Mouse (Mus musculus): Measurements from ENCODE around the gene Arhgdig. TPM values are rescaled to one million over a fixed set of nuclear protein-coding genes. Genes with fewer than 3 reads are reported as not detected.
A peak's percentile ranks its signal among the peaks of the same experiment; 100 is the strongest.

Gene Arhgdig
- total and polyA plus RNA-seq, 2 experiments from 2014 or later, result 280 to 384 TPM

DNA sequence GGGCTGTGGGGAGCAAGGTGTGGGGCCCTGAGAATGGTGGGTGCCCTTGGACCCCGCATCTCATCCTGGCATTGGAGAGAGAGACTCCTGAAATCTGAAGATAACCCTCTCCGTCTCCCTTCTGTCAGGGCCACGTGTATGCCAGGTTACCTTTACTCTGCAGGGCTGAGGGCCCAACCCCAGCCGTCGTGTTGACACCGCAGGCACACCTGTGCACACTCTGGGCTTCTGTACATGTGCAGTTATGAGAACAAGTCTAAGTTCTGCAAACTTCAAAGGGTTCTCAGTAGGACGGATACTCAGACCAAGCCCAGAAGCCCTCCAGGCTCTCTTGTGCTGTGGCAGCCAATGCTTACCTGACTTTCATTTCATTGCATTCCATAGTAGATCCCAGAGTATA lies 4.7 kb upstream of the Arhgdig start:
- H3K27me3 ChIP-seq (ENCODE audit: insufficient read depth, low read length), result no peaks in the 10 kb centered on the region
- H3K4me3 ChIP-seq (ENCODE audit: low read length), result no peak overlapping the region
- WGBS, result 91% methylated on average over 7 of the region's 7 CpGs
- H3K9ac ChIP-seq (replicated peaks; ENCODE audit: low read length), result no peak overlapping the region
- ATAC-seq (no peak), DNase-seq (ENCODE audit: low spot score) (no peak)
- TF ChIP-seq CTCF (IDR thresholded peaks at IDR 0.05; ENCODE audit: low read depth), result no peak
- H3K4me2 ChIP-seq (ENCODE audit: low read depth, low read length), result no peak overlapping the region
- peaks cover 11% of the 10 kb centered on the region; the same call in 1 of the 2 replicates for H3K36me3 ChIP-seq (ENCODE audit: insufficient read depth, low read length)
- H3K9me3 ChIP-seq (ENCODE audit: low read length), result no peaks in the 10 kb centered on the region
- H3K27ac ChIP-seq, result no peak overlapping the region
- H3K4me1 ChIP-seq (ENCODE audit: insufficient read depth, low read length), result no peaks in the 10 kb centered on the region

DNA sequence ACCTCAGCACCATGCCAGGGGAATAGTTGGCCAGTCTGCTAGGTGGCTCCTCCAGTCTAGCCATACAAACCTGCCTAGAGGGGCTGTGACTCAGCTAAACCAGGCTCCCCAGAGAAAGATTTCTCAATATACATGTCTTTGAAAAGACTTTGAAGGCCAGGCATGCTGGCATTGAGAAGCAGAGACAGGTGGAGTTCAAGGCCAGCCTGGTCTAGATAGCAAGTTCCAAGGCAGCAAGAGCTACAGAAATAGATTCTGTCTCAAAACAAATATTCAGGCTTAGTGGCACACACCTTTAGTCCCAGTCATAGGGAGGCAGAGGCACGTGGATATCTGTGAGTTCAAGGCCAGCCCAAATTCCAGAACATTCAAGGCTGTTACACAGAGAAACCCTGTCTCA lies 1.2 kb downstream of the Arhgdig start:
- Histone ChIP-seq H3K4me3 (ENCODE audit: low read length) (no peak overlapping the region), H3K4me2 (ENCODE audit: low read depth, low read length) (no peak overlapping the region), H3K36me3 (ENCODE audit: insufficient read depth, low read length) (no peaks in the 10 kb centered on the region), H3K4me1 (ENCODE audit: insufficient read depth, low read length) (peaks cover 3% of the 10 kb centered on the region; the same call in 1 of the 2 replicates), H3K9me3 (ENCODE audit: low read length) (no peaks in the 10 kb centered on the region), H3K9ac (replicated peaks; ENCODE audit: low read length) (no peak overlapping the region), H3K27ac (no peak overlapping the region), H3K27me3 (ENCODE audit: insufficient read depth, low read length) (peaks cover 3% of the 10 kb centered on the region; the same call in 1 of the 2 replicates)
- TF ChIP-seq CTCF (IDR thresholded peaks at IDR 0.05; ENCODE audit: low read depth), result no peak
- DNase-seq (ENCODE audit: low spot score) (no peak), ATAC-seq (no peak)
- WGBS, result 57% methylated on average over 1 of the region's 1 CpGs

GRCm38 (mm10) chr17:26204766-26205165 lies 2.8 kb downstream of the Arhgdig start:
- peaks cover 3% of the 10 kb centered on the region; the same call in 1 of the 2 replicates for H3K27me3 ChIP-seq (ENCODE audit: insufficient read depth, low read length)

DNA sequence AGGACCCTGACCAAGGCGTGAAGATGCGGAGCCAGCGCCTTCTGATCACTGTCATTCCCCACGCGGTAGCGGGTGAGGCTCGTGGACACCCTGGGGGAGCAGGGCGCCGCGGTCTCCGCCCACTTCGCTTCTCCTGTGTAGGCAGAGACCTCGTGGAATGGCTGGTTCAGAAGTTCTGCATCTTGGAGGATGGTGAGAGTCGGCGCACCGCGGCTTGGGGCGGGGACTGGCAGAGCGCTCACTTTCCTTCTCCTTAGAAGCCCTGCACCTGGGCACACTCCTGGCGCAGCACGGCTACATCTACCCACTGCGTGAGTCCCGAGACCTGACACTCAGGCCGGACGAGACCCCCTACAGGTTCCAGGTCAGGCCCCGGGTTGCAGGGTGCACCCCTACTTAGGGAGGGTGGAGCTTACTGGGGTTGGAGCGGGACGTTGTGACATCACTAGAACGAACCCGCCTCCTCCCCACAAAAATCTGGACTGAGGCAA lies 4.2 kb downstream of the Arhgdig start:
- no peak for TF ChIP-seq CTCF (IDR thresholded peaks at IDR 0.05; ENCODE audit: low read depth)
- Histone ChIP-seq H3K4me2 (ENCODE audit: low read depth, low read length) (peak overlapping the region; percentile 96), H3K9ac (replicated peaks; ENCODE audit: low read length) (peak overlapping the region; percentile 46; the same call in 1 of the 2 replicates), H3K27me3 (ENCODE audit: insufficient read depth, low read length) (peaks cover 3% of the 10 kb centered on the region; the same call in 1 of the 2 replicates), H3K4me3 (ENCODE audit: low read length) (peak overlapping the region; percentile 48), H3K9me3 (ENCODE audit: low read length) (no peaks in the 10 kb centered on the region), H3K4me1 (ENCODE audit: insufficient read depth, low read length) (peaks cover 3% of the 10 kb centered on the region; the same call in 1 of the 2 replicates), H3K36me3 (ENCODE audit: insufficient read depth, low read length) (0 out of 2 replicates have a peak, but pooled peaks cover 3% of the 10 kb centered on the region), H3K27ac (no peak overlapping the region)
- DNase-seq (ENCODE audit: low spot score) (peak; percentile 36), ATAC-seq (peak; percentile 25)
- WGBS, result 2% methylated on average over 30 of the region's 30 CpGs

More at GRCm38 (mm10) chr17:26204766-26205165, 2.8 kb downstream of the Arhgdig start:
- Histone ChIP-seq H3K4me2 (ENCODE audit: low read depth, low read length) (no peak overlapping the region), H3K9ac (replicated peaks; ENCODE audit: low read length) (no peak overlapping the region), H3K36me3 (ENCODE audit: insufficient read depth, low read length) (no peaks in the 10 kb centered on the region), H3K4me3 (ENCODE audit: low read length) (no peak overlapping the region), H3K9me3 (ENCODE audit: low read length) (no peaks in the 10 kb centered on the region), H3K4me1 (ENCODE audit: insufficient read depth, low read length) (peaks cover 3% of the 10 kb centered on the region; the same call in 1 of the 2 replicates), H3K27ac (no peak overlapping the region)
- no peak for DNase-seq (ENCODE audit: low spot score)
- 30% methylated on average over 11 of the region's 11 CpGs for WGBS
- TF ChIP-seq CTCF (IDR thresholded peaks at IDR 0.05; ENCODE audit: low read depth), result no peak
- no peak for ATAC-seq

GRCm38 (mm10) chr17:26202737-26203136 lies 4.8 kb downstream of the Arhgdig start, which contains the start of gene Rgs11:
TSS of gene Rgs11 (plus strand) at chr17:26202951.
- H3K4me1 ChIP-seq (ENCODE audit: insufficient read depth, low read length), result peaks cover 3% of the 10 kb centered on the region; the same call in 1 of the 2 replicates
- no peaks in the 10 kb centered on the region for H3K9me3 ChIP-seq (ENCODE audit: low read length)
- peak within 1 kb of the TSS; percentile 96 for H3K4me2 ChIP-seq (ENCODE audit: low read depth, low read length)
- 0 out of 2 replicates have a peak, but pooled peaks cover 7% of the 10 kb centered on the region for H3K36me3 ChIP-seq (ENCODE audit: insufficient read depth, low read length)
- ATAC-seq, result peak; percentile 10; the same call in 1 of the 2 replicates
- no peak within 1 kb of the TSS for H3K27ac ChIP-seq
- peak within 1 kb of the TSS; percentile 66 for H3K4me3 ChIP-seq (ENCODE audit: low read length)
- peaks cover 3% of the 10 kb centered on the region; the same call in 1 of the 2 replicates for H3K27me3 ChIP-seq (ENCODE audit: insufficient read depth, low read length)
- peak within 1 kb of the TSS; percentile 46; the same call in 1 of the 2 replicates for H3K9ac ChIP-seq (replicated peaks; ENCODE audit: low read length)
- WGBS, result 2% methylated on average over 22 of the region's 22 CpGs
- no peak for TF ChIP-seq CTCF (IDR thresholded peaks at IDR 0.05; ENCODE audit: low read depth)
- DNase-seq (ENCODE audit: low spot score), result no peak

DNA sequence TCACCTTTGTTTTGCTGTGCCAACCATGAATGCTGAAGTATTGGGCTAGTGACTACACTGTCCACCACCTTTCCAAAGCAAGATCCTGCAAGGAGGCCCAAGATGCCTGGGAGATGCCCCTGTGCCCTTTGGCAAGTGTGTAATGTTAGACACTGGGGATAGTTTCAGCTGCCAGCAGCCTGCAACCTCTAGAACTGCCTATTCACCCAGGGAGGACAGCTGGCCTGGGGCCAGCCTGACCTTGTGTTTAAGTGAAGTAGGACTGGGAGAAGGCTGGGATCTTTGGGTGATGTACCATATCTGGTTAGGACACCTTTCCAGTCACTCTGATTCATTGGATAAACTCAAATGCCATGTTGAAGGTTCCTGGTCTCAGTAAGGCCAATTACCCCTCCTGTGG lies 5.6 kb downstream of the Arhgdig start:
- H3K36me3 ChIP-seq (ENCODE audit: insufficient read depth, low read length), result 0 out of 2 replicates have a peak, but pooled peaks cover 14% of the 10 kb centered on the region
- no peak for DNase-seq (ENCODE audit: low spot score)
- no peaks in the 10 kb centered on the region for H3K9me3 ChIP-seq (ENCODE audit: low read length)
- peaks cover 3% of the 10 kb centered on the region; the same call in 1 of the 2 replicates for H3K4me1 ChIP-seq (ENCODE audit: insufficient read depth, low read length)
- H3K4me3 ChIP-seq (ENCODE audit: low read length), result 0 out of 2 replicates have a peak overlapping the region, but pooled peaks have one; percentile 66
- no peak overlapping the region for H3K27ac ChIP-seq
- H3K27me3 ChIP-seq (ENCODE audit: insufficient read depth, low read length), result peaks cover 3% of the 10 kb centered on the region; the same call in 1 of the 2 replicates
- H3K9ac ChIP-seq (replicated peaks; ENCODE audit: low read length), result no peak overlapping the region
- H3K4me2 ChIP-seq (ENCODE audit: low read depth, low read length), result peak overlapping the region; percentile 89; the same call in 1 of the 2 replicates
- TF ChIP-seq CTCF (IDR thresholded peaks at IDR 0.05; ENCODE audit: low read depth), result no peak
- no peak for ATAC-seq

All from hindbrain, postnatal 0 days (tissue).